Mouse (Mus musculus): ENCODE data around the gene Fbxw4. TPM values are rescaled to one million over a fixed set of nuclear protein-coding genes. Genes with fewer than 3 reads are reported as not detected.
A peak's percentile ranks its signal among the peaks of the same experiment; 100 is the strongest.
"Not testable (repeated sequence)": the region's sequence is repeated elsewhere in the genome, so short reads cannot be mapped to it uniquely, and the experiment has no call there.

Gene Fbxw4
- polyA plus RNA-seq, 1 experiment, result 32.7 TPM

GRCm38 (mm10) chr19:45668986-45669385 is 8.9 kb upstream of the Fbxw4 start:
- Histone ChIP-seq H3K4me3 (ENCODE audit: insufficient read depth, low read depth, low read length) (no peak overlapping the region), H3K27ac (replicated peaks; ENCODE audit: low read depth, low read length) (no peak overlapping the region), H3K4me1 (ENCODE audit: control insufficient read depth, insufficient read depth, insufficient read length, low read length) (no peaks in the 10 kb centered on the region)

- H3K27ac ChIP-seq (replicated peaks; ENCODE audit: low read depth, low read length), result no peak overlapping the region
- no peak overlapping the region for H3K4me3 ChIP-seq (ENCODE audit: insufficient read depth, low read depth, low read length)
- H3K4me1 ChIP-seq (ENCODE audit: control insufficient read depth, insufficient read depth, insufficient read length, low read length), result peaks cover 2% of the 10 kb centered on the region; the same call in 1 of the 2 replicates
Observed at GRCm38 (mm10) chr19:45663851-45664250, 3.7 kb upstream of the Fbxw4 start.

GRCm38 (mm10) chr19:45660503-45660790 is 335 bp upstream of the Fbxw4 start:
- Histone ChIP-seq H3K27ac (replicated peaks; ENCODE audit: low read depth, low read length) (peak overlapping the region; percentile 97), H3K4me1 (ENCODE audit: control insufficient read depth, insufficient read depth, insufficient read length, low read length) (peaks cover 7% of the 10 kb centered on the region), H3K4me3 (ENCODE audit: insufficient read depth, low read depth, low read length) (peak overlapping the region; percentile 97)

- Histone ChIP-seq H3K27ac (replicated peaks; ENCODE audit: low read depth, low read length) (peak overlapping the region; percentile 97), H3K4me3 (ENCODE audit: insufficient read depth, low read depth, low read length) (peak overlapping the region; percentile 97), H3K4me1 (ENCODE audit: control insufficient read depth, insufficient read depth, insufficient read length, low read length) (peaks cover 7% of the 10 kb centered on the region)
Observed at GRCm38 (mm10) chr19:45659301-45659737, 793 bp downstream of the Fbxw4 start.

- Histone ChIP-seq H3K4me1 (ENCODE audit: control insufficient read depth, insufficient read depth, insufficient read length, low read length) (peaks cover 9% of the 10 kb centered on the region), H3K27ac (replicated peaks; ENCODE audit: low read depth, low read length) (peak overlapping the region; percentile 86), H3K4me3 (ENCODE audit: insufficient read depth, low read depth, low read length) (peak overlapping the region; percentile 97)
Observed at GRCm38 (mm10) chr19:45658556-45659268, 1.4 kb downstream of the Fbxw4 start.

- H3K27ac ChIP-seq (replicated peaks; ENCODE audit: low read depth, low read length), result no peak overlapping the region
- H3K4me3 ChIP-seq (ENCODE audit: insufficient read depth, low read depth, low read length), result no peak overlapping the region
- H3K4me1 ChIP-seq (ENCODE audit: control insufficient read depth, insufficient read depth, insufficient read length, low read length), result peaks cover 13% of the 10 kb centered on the region
Observed at GRCm38 (mm10) chr19:45657828-45658227, 2.3 kb downstream of the Fbxw4 start.

- Histone ChIP-seq H3K4me1 (ENCODE audit: control insufficient read depth, insufficient read depth, insufficient read length, low read length) (peaks cover 19% of the 10 kb centered on the region), H3K4me3 (ENCODE audit: insufficient read depth, low read depth, low read length) (no peak overlapping the region), H3K27ac (replicated peaks; ENCODE audit: low read depth, low read length) (peak overlapping the region; percentile 10; the same call in 1 of the 2 replicates)
Observed at GRCm38 (mm10) chr19:45656810-45657595, 3.1 kb downstream of the Fbxw4 start.

GRCm38 (mm10) chr19:45655870-45656269 is 4.2 kb downstream of the Fbxw4 start:
- Histone ChIP-seq H3K4me1 (ENCODE audit: control insufficient read depth, insufficient read depth, insufficient read length, low read length) (peaks cover 22% of the 10 kb centered on the region), H3K27ac (replicated peaks; ENCODE audit: low read depth, low read length) (no peak overlapping the region), H3K4me3 (ENCODE audit: insufficient read depth, low read depth, low read length) (no peak overlapping the region)

GRCm38 (mm10) chr19:45653986-45654385 is 6.1 kb downstream of the Fbxw4 start:
- H3K4me3 ChIP-seq (ENCODE audit: insufficient read depth, low read depth, low read length), result no peak overlapping the region
- no peak overlapping the region for H3K27ac ChIP-seq (replicated peaks; ENCODE audit: low read depth, low read length)
- H3K4me1 ChIP-seq (ENCODE audit: control insufficient read depth, insufficient read depth, insufficient read length, low read length), result peaks cover 21% of the 10 kb centered on the region

GRCm38 (mm10) chr19:45652286-45652988 is 7.7 kb downstream of the Fbxw4 start:
- H3K4me1 ChIP-seq (ENCODE audit: control insufficient read depth, insufficient read depth, insufficient read length, low read length), result peaks cover 20% of the 10 kb centered on the region
- H3K27ac ChIP-seq (replicated peaks; ENCODE audit: low read depth, low read length), result 0 out of 2 replicates have a peak overlapping the region, but pooled peaks have one; percentile 19
- no peak overlapping the region for H3K4me3 ChIP-seq (ENCODE audit: insufficient read depth, low read depth, low read length)

GRCm38 (mm10) chr19:45651524-45651923 is 8.6 kb downstream of the Fbxw4 start:
- H3K27ac ChIP-seq (replicated peaks; ENCODE audit: low read depth, low read length), result 0 out of 2 replicates have a peak overlapping the region, but pooled peaks have one; percentile 22
- H3K4me1 ChIP-seq (ENCODE audit: control insufficient read depth, insufficient read depth, insufficient read length, low read length), result peaks cover 19% of the 10 kb centered on the region
- H3K4me3 ChIP-seq (ENCODE audit: insufficient read depth, low read depth, low read length), result no peak overlapping the region

- no peak overlapping the region for H3K4me3 ChIP-seq (ENCODE audit: insufficient read depth, low read depth, low read length)
- peaks cover 15% of the 10 kb centered on the region for H3K4me1 ChIP-seq (ENCODE audit: control insufficient read depth, insufficient read depth, insufficient read length, low read length)
- H3K27ac ChIP-seq (replicated peaks; ENCODE audit: low read depth, low read length), result no peak overlapping the region
Observed at GRCm38 (mm10) chr19:45649776-45650175, 10.3 kb downstream of the Fbxw4 start.

- H3K27ac ChIP-seq (replicated peaks; ENCODE audit: low read depth, low read length); H3K4me3 ChIP-seq (ENCODE audit: insufficient read depth, low read depth, low read length): not testable (repeated sequence)
- H3K4me1 ChIP-seq (ENCODE audit: control insufficient read depth, insufficient read depth, insufficient read length, low read length), result peaks cover 12% of the 10 kb centered on the region
Observed at GRCm38 (mm10) chr19:45648469-45648868, 11.6 kb downstream of the Fbxw4 start.

- Histone ChIP-seq H3K4me1 (ENCODE audit: control insufficient read depth, insufficient read depth, insufficient read length, low read length) (peaks cover 2% of the 10 kb centered on the region), H3K4me3 (ENCODE audit: insufficient read depth, low read depth, low read length) (no peak overlapping the region), H3K27ac (replicated peaks; ENCODE audit: low read depth, low read length) (no peak overlapping the region)
Observed at GRCm38 (mm10) chr19:45646866-45647265, 13.2 kb downstream of the Fbxw4 start.

GRCm38 (mm10) chr19:45640691-45641090 is 19.4 kb downstream of the Fbxw4 start:
- Histone ChIP-seq H3K4me1 (ENCODE audit: control insufficient read depth, insufficient read depth, insufficient read length, low read length) (peaks cover 3% of the 10 kb centered on the region; the same call in 1 of the 2 replicates), H3K4me3 (ENCODE audit: insufficient read depth, low read depth, low read length) (no peak overlapping the region)

More at GRCm38 (mm10) chr19:45640691-45641090, 19.4 kb downstream of the Fbxw4 start:
- no peak overlapping the region for H3K27ac ChIP-seq (replicated peaks; ENCODE audit: low read depth, low read length)
